Mouse (Mus musculus): ENCODE data around the gene Fam83f. TPM values are rescaled to one million over a fixed set of nuclear protein-coding genes. Genes with fewer than 3 reads are reported as not detected.
"Not testable (repeated sequence)": the region's sequence is repeated elsewhere in the genome, so short reads cannot be mapped to it uniquely, and the experiment has no call there.

Fam83f gene
- polyA plus RNA-seq, 1 experiment from 2014 or later: 4.0 TPM

DNA sequence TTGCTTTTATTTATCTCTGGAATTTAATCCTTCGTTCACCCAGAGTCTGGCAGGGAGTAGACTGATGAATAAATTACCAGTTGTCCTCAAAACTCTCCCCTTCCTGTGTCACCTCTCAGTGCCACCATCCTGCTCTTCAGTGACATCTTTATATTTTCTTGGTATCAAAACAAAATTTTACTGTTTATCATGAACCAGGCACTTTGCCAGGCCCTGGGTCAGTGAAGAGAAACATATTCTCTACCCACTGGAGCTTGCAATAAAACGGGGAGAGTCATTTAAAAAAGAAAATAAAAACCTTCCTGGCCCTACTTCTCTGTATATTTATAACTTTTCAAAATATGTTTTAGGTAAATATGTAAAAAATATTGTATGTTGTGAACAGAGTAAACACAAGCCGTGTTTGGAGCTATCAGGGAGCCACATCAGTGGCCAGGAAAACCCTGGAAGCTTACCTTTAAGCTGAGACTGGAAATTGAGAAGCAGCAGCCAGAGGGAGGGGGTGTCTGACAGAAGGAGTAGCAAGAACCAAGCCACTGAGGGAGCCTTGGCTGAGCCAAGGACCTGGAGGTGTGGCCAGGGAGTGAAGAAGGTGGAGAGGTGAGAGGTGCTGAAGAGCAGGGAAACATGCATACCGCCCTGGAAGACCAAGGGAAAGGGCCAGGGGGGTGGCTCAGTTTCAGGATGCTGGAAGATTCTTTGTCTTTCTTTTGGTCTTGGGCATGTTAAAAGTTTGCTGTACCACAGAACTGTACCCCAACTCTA is 60.8 kb downstream of the Fam83f start:
- H3K4me3 ChIP-seq: no peak overlapping the region
- no peak for ATAC-seq (ENCODE audit: insufficient number of reproducible peaks, insufficient read depth, low FRiP score, low TSS enrichment, low read depth)
- H3K9ac ChIP-seq: no peak overlapping the region
- H3K27me3 ChIP-seq: no peaks in the 10 kb centered on the region
- no peaks in the 10 kb centered on the region; the same call in 1 of the 2 replicates for H3K4me1 ChIP-seq
- no peak overlapping the region for H3K27ac ChIP-seq
- no peak overlapping the region for H3K4me2 ChIP-seq
- WGBS: 53% methylated on average over 4 of the region's 4 CpGs
- H3K36me3 ChIP-seq: no peaks in the 10 kb centered on the region
- no peaks in the 10 kb centered on the region for H3K9me3 ChIP-seq

DNA sequence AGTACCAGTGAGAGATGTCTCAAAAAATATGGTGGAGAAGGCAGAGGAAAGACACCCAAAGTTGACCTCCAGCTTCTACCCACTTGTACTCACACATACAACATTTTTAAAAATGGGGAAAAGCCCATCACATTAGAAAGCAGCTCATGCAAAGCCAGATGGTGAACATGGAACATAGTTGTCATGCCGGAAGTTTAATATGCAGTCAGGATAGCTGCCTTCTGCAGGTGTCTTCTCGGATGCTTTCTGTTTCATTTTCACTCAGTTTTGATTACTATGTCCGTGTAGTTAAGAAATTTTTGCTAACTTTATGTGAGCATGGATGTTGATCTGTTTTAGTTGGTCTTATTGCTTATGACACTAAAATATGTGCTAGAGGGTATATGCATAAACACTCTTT is 63.7 kb downstream of the Fam83f start:
- Histone ChIP-seq H3K4me1 (no peaks in the 10 kb centered on the region; the same call in 1 of the 2 replicates), H3K27me3 (no peaks in the 10 kb centered on the region), H3K9ac (no peak overlapping the region), H3K4me2 (no peak overlapping the region), H3K4me3 (no peak overlapping the region), H3K36me3 (no peaks in the 10 kb centered on the region), H3K27ac (no peak overlapping the region), H3K9me3 (no peaks in the 10 kb centered on the region)
- ATAC-seq (ENCODE audit: insufficient number of reproducible peaks, insufficient read depth, low FRiP score, low TSS enrichment, low read depth): no peak
- WGBS: 83% methylated on average over 3 of the region's 3 CpGs

DNA sequence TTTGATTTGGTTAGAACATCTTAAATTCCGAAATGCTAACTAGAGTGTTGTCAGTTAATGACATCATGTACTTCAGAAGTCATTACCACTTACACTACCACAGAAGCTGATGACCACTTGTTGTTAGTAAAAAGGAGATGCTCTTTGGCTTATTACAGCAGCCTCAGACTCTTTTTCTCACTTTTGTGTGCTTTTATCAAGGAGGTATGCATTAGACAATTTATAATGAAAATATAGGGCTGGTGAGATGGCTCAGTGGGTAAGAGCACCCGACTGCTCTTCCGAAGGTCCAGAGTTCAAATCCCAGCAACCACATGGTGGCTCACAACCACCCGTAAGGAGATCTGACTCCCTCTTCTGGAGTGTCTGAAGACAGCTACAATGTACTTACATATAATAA is 64.1 kb downstream of the Fam83f start:
- not testable (repeated sequence) for H3K27ac ChIP-seq; ATAC-seq (ENCODE audit: insufficient number of reproducible peaks, insufficient read depth, low FRiP score, low TSS enrichment, low read depth); H3K4me1 ChIP-seq; H3K4me3 ChIP-seq; H3K27me3 ChIP-seq; H3K9me3 ChIP-seq; H3K4me2 ChIP-seq; H3K36me3 ChIP-seq; H3K9ac ChIP-seq
- 97% methylated on average over 4 of the region's 4 CpGs for WGBS

DNA sequence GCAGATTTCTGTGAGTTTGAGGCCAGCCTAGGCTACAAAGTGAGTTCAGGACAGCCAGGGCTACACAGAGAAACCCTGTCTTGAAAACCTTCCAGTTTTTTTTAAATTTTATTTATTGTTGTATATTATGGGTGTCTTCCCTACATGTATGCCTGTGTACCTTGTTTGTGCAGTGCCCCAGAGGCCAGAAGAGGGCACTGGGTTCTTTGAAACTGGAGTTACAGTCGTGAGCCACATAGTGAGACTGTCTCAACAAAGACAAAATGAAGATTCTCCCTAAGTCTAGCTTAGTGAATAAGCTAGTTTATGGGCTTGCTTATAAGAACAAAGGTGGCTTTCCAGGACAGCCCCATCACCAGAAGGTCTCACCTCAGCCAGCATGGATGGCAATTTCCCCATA is 64.9 kb downstream of the Fam83f start:
- no peak overlapping the region for H3K4me2 ChIP-seq
- no peaks in the 10 kb centered on the region for H3K36me3 ChIP-seq
- no peak overlapping the region for H3K4me3 ChIP-seq
- no peak for ATAC-seq (ENCODE audit: insufficient number of reproducible peaks, insufficient read depth, low FRiP score, low TSS enrichment, low read depth)
- no peaks in the 10 kb centered on the region for H3K9me3 ChIP-seq
- H3K4me1 ChIP-seq: no peaks in the 10 kb centered on the region; the same call in 1 of the 2 replicates
- H3K27me3 ChIP-seq: no peaks in the 10 kb centered on the region
- no peak overlapping the region for H3K27ac ChIP-seq
- H3K9ac ChIP-seq: no peak overlapping the region
- 44% methylated on average over 1 of the region's 1 CpGs for WGBS

DNA sequence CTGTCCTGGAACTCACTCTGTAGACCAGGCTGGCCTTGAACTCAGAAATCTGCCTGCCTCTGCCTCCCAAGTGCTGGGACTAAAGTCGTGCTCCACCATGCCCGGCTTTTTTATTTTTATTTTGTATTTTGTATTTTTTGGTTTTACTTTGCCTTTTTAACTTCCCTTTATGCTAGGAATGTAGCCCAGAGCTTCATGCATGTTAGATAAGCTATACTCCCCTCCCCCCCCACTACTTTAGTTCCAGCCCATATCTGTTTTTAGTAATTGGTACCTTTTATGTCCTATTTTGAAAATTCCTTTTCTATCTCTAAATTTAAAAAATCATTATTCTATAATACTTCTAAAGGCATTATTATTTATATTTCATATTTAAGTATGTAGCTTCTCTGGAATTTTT is 66.6 kb downstream of the Fam83f start:
- no peaks in the 10 kb centered on the region for H3K4me1 ChIP-seq
- no peaks in the 10 kb centered on the region for H3K27me3 ChIP-seq
- no peak overlapping the region for H3K27ac ChIP-seq
- no peaks in the 10 kb centered on the region for H3K9me3 ChIP-seq
- no peak for ATAC-seq (ENCODE audit: insufficient number of reproducible peaks, insufficient read depth, low FRiP score, low TSS enrichment, low read depth)
- H3K36me3 ChIP-seq: no peaks in the 10 kb centered on the region
- 91% methylated on average over 2 of the region's 2 CpGs for WGBS
- no peak overlapping the region for H3K9ac ChIP-seq
- H3K4me2 ChIP-seq: no peak overlapping the region
- no peak overlapping the region for H3K4me3 ChIP-seq

DNA sequence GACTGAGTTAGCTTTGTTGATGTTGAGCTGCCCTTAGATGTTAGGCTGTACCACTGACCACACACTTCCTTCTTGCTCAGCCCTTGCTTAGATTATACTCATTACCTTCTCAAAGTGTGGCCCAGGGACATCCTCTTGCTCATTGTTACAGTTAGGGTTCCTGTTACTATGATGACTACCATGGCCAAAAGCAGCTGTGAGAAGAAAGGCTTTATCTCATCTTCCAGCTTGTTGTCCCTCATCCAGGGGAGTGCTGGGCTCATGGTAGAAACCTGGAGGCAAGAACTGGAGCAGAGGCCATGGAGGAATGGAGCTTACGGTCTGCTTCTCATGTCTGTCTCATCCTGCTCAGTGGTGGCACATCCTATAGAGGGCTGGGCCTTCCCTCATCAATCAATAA is 68.3 kb downstream of the Fam83f start:
- Histone ChIP-seq H3K27ac (no peak overlapping the region), H3K4me2 (no peak overlapping the region), H3K9me3 (no peaks in the 10 kb centered on the region), H3K4me1 (0 out of 2 replicates have a peak, but pooled peaks cover 3% of the 10 kb centered on the region), H3K4me3 (no peak overlapping the region), H3K27me3 (no peaks in the 10 kb centered on the region), H3K9ac (no peak overlapping the region), H3K36me3 (no peaks in the 10 kb centered on the region)
- WGBS: 95% methylated on average over 1 of the region's 1 CpGs
- ATAC-seq (ENCODE audit: insufficient number of reproducible peaks, insufficient read depth, low FRiP score, low TSS enrichment, low read depth): no peak

DNA sequence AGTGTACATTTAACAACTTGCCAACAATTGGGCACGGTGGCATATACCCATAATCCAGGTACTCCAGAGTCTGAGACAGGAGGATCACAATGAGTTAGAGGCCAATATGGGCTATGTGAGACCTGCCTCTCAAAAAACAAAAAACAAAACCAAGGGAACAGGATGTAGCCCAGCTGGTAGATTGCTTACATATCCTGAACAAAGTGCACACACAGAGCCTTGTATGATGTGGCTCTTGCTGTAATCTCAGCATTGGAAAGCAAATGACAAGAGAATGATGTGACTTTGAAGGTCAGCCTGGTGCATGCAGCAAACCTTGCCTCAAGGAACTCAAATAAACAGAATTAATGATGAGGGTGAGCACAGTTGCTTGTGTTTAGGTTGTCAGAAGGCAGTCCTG is 70.2 kb downstream of the Fam83f start:
- WGBS: 84% methylated on average over 1 of the region's 1 CpGs
- Histone ChIP-seq H3K4me3 (no peak overlapping the region), H3K4me2 (no peak overlapping the region), H3K9me3 (no peaks in the 10 kb centered on the region), H3K36me3 (no peaks in the 10 kb centered on the region), H3K27ac (no peak overlapping the region), H3K27me3 (no peaks in the 10 kb centered on the region), H3K9ac (no peak overlapping the region), H3K4me1 (0 out of 2 replicates have a peak, but pooled peaks cover 3% of the 10 kb centered on the region)
- ATAC-seq (ENCODE audit: insufficient number of reproducible peaks, insufficient read depth, low FRiP score, low TSS enrichment, low read depth): no peak

DNA sequence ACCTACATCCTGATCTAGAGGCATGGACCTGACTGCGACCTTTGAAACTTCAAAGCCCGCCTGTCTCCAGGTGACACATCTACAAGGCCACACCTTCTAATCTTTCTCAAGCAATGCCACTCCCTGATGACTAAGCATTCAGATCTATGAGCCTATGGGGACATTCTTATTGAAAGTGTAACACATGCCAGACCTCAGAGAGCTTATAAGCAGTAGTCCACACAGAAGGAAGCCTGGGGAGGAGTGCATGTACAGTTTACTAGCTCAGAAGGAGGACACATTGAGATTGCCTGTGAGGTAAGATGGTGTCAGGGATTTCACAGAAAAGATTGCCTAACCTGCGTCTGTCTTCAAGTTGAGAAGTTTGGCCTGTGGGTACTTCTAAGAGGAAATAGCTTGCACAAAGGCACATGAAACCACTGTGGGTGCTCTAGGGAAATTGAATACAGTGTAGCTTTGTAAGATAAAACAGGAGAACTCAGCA is 71.4 kb downstream of the Fam83f start:
- no peak overlapping the region for H3K27ac ChIP-seq
- H3K9me3 ChIP-seq: no peaks in the 10 kb centered on the region
- H3K4me1 ChIP-seq: 0 out of 2 replicates have a peak, but pooled peaks cover 3% of the 10 kb centered on the region
- ATAC-seq (ENCODE audit: insufficient number of reproducible peaks, insufficient read depth, low FRiP score, low TSS enrichment, low read depth): no peak
- WGBS: 88% methylated on average over 3 of the region's 3 CpGs
- H3K36me3 ChIP-seq: no peaks in the 10 kb centered on the region
- no peak overlapping the region for H3K4me2 ChIP-seq
- H3K27me3 ChIP-seq: no peaks in the 10 kb centered on the region
- H3K9ac ChIP-seq: no peak overlapping the region
- no peak overlapping the region for H3K4me3 ChIP-seq

DNA sequence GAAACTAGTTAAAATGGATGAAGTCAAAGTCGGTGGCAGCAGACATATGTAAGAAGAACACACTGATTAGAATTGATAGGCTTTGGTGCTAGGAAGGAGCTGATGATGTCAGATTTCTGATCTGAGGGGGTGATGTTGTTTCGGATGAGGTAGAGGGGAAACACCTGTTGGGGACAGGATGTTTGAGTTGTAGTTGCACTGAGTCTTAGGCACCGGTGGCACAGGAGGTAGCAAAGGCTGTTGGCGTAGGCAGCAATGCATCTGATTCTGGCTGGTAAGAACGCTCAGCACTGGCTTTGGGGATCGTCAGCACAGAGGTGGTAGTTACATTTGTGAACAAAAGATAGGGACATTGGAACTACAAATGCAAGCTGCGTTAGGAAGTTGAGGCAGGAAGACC is 72.0 kb downstream of the Fam83f start:
- 88% methylated on average over 7 of the region's 7 CpGs for WGBS

DNA sequence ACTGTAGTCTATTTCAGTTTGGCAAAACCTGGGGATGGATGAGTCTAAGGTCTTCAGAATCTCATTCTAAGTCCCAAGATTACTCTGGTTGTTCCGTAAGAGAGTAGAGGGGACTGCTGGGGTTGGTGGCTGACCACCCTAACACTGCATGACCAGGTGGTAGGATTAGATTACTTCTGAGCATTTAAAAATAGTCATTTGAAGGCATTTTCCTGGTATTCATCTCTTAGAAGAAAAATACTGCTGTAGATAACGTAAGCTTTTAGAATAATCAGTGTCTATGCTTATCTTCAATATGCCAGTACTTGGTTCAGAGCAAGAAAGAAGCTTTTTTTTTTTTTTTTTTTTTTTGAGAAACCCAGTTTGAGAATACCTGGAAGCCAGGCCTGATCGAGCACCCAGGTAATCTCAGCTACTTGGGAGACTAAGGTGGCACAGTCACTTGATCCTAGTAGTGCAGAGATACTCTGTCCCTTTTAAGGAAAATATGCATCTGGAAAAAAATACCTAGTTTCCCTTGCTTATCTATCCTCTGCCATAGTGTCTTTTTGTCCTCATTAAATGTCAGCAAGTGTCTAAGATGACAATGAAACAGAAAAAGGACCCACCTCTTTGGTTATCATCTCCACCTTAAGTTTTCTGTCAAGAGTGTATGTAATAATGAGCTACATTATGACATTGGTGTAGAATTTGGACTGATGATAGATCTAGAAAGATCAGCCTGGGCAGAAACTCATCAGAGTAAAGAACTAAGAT is 73.2 kb downstream of the Fam83f start:
- no peak overlapping the region for H3K4me3 ChIP-seq
- no peak for ATAC-seq (ENCODE audit: insufficient number of reproducible peaks, insufficient read depth, low FRiP score, low TSS enrichment, low read depth)
- WGBS: 82% methylated on average over 3 of the region's 3 CpGs
- H3K36me3 ChIP-seq: 0 out of 2 replicates have a peak, but pooled peaks cover 3% of the 10 kb centered on the region
- H3K4me1 ChIP-seq: 0 out of 2 replicates have a peak, but pooled peaks cover 3% of the 10 kb centered on the region
- no peak overlapping the region for H3K27ac ChIP-seq
- no peak overlapping the region for H3K9ac ChIP-seq
- no peaks in the 10 kb centered on the region for H3K9me3 ChIP-seq
- no peaks in the 10 kb centered on the region for H3K27me3 ChIP-seq
- no peak overlapping the region for H3K4me2 ChIP-seq

More for the DNA sequence above, 72.0 kb downstream of the Fam83f start:
- H3K4me1 ChIP-seq: 0 out of 2 replicates have a peak, but pooled peaks cover 3% of the 10 kb centered on the region
- no peaks in the 10 kb centered on the region for H3K9me3 ChIP-seq
- no peak for ATAC-seq (ENCODE audit: insufficient number of reproducible peaks, insufficient read depth, low FRiP score, low TSS enrichment, low read depth)
- H3K4me3 ChIP-seq: no peak overlapping the region
- no peak overlapping the region for H3K9ac ChIP-seq
- H3K27me3 ChIP-seq: no peaks in the 10 kb centered on the region
- H3K36me3 ChIP-seq: 0 out of 2 replicates have a peak, but pooled peaks cover 3% of the 10 kb centered on the region
- H3K4me2 ChIP-seq: no peak overlapping the region
- H3K27ac ChIP-seq: no peak overlapping the region

DNA sequence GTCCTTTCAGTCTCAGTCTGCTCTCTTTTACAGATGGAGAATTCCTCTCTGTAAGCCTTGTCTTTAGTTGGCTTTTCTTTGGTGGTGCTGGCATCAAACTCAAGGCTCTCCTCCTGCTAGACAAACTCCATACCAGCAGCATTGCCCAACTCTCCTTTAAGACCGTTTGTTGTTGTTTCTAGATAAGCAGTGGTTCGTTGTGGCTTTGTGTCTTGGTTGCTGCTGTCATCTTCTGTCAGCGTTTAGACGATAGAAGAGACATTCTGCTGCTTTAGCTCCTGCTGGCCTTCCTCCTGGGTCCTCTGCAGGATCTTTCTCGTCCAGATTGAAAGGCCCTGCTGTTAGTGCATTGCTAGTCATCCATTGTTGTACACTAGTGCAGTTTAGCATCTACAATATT is 77.3 kb downstream of the Fam83f start:
- Histone ChIP-seq H3K27me3 (no peaks in the 10 kb centered on the region), H3K27ac (no peak overlapping the region), H3K4me3 (no peak overlapping the region), H3K36me3 (0 out of 2 replicates have a peak, but pooled peaks cover 3% of the 10 kb centered on the region), H3K4me1 (no peaks in the 10 kb centered on the region), H3K9ac (no peak overlapping the region), H3K4me2 (no peak overlapping the region), H3K9me3 (no peaks in the 10 kb centered on the region)
- ATAC-seq (ENCODE audit: insufficient number of reproducible peaks, insufficient read depth, low FRiP score, low TSS enrichment, low read depth): no peak
- WGBS: 73% methylated on average over 5 of the region's 5 CpGs

Measured in embryonic facial prominence, embryonic 13.5 days (tissue).